Mouse (Mus musculus): ENCODE measurements around the gene Myl4. TPM values are rescaled to one million over a fixed set of nuclear protein-coding genes. Genes with fewer than 3 reads are reported as not detected.

The Myl4 gene
- polyA plus RNA-seq, 1 experiment from 2014 or later = 14.6 TPM

- WGBS (ENCODE audit: insufficient replicate concordance) = 39% methylated on average over 13 of the region's 13 CpGs
- H3K9me3 ChIP-seq (replicated peaks) = no peaks in the 10 kb centered on the region
- no peak overlapping the region for H3K4me3 ChIP-seq (replicated peaks)
- H3K36me3 ChIP-seq (replicated peaks) = no peaks in the 10 kb centered on the region
- no peak overlapping the region for H3K9ac ChIP-seq
- H3K27ac ChIP-seq (replicated peaks) = no peak overlapping the region
- ATAC-seq (ENCODE audit: insufficient read depth) = no peak
- no peaks in the 10 kb centered on the region for H3K4me1 ChIP-seq (replicated peaks)
- peaks cover 47% of the 10 kb centered on the region for H3K27me3 ChIP-seq
- no peak overlapping the region for H3K4me2 ChIP-seq
These were observed 32.3 kb downstream of the Myl4 start for GRCm38 (mm10) chr11:104582630-104583364.

- Histone ChIP-seq H3K27me3 (peaks cover 28% of the 10 kb centered on the region), H3K27ac (replicated peaks) (no peak overlapping the region), H3K4me2 (no peak overlapping the region), H3K4me3 (replicated peaks) (no peak overlapping the region), H3K9me3 (replicated peaks) (no peaks in the 10 kb centered on the region), H3K4me1 (replicated peaks) (no peaks in the 10 kb centered on the region), H3K9ac (no peak overlapping the region), H3K36me3 (replicated peaks) (no peaks in the 10 kb centered on the region)
- no peak for ATAC-seq (ENCODE audit: insufficient read depth)
- 67% methylated on average over 5 of the region's 5 CpGs for WGBS (ENCODE audit: insufficient replicate concordance)
These were observed 35.0 kb downstream of the Myl4 start for GRCm38 (mm10) chr11:104585495-104585894.

GRCm38 (mm10) chr11:104587904-104588303 is 37.4 kb downstream of the Myl4 start:
- WGBS (ENCODE audit: insufficient replicate concordance) = 86% methylated on average over 9 of the region's 9 CpGs
- peaks cover 6% of the 10 kb centered on the region for H3K27me3 ChIP-seq
- no peaks in the 10 kb centered on the region for H3K9me3 ChIP-seq (replicated peaks)
- no peak overlapping the region for H3K4me3 ChIP-seq (replicated peaks)
- H3K9ac ChIP-seq = no peak overlapping the region
- no peaks in the 10 kb centered on the region for H3K4me1 ChIP-seq (replicated peaks)
- ATAC-seq (ENCODE audit: insufficient read depth) = no peak
- H3K27ac ChIP-seq (replicated peaks) = no peak overlapping the region
- H3K36me3 ChIP-seq (replicated peaks) = no peaks in the 10 kb centered on the region
- no peak overlapping the region for H3K4me2 ChIP-seq

DNA sequence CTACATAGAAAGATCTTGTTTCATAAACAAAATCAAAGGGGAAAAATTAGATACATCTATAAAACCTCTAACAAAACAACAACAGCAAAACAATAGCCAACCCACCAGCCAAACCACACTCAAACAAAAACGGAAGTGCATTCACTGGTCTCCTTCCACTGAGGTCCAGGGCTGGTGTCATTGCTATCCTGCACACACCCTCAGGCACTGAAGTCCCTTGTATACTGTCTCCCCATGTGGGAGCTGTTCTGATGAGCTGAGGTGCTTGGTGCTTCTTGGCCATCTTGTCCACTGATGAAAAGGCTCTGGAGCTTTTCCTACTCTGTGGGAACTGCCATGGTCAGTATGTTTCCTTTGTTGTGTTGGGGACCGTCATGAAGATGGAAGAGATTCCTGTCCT is 38.0 kb downstream of the Myl4 start:
- 60% methylated on average over 2 of the region's 2 CpGs for WGBS (ENCODE audit: insufficient replicate concordance)
- H3K27ac ChIP-seq (replicated peaks) = no peak overlapping the region

DNA sequence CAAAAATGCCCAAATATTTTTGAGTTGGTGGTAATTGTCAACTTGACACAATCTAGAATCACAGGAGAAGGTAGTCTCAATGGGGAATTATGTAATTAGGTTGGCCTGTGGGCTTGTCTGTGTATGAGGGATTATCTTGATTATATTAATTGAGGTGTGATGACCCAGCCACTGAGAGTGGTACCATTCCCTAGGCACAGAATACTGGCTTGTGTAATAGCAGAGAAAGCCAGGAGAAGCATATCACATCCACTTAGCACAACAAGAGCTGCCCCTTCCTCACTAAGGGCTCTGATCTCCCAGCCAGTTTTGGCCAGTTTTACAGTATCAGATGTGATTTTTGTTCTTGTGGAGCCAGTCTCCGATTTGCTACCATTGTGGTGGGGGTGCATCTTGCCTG is 39.1 kb downstream of the Myl4 start:
- H3K4me2 ChIP-seq = no peak overlapping the region

More for the DNA sequence above, 38.0 kb downstream of the Myl4 start:
- H3K36me3 ChIP-seq (replicated peaks) = no peaks in the 10 kb centered on the region
- H3K9me3 ChIP-seq (replicated peaks) = no peaks in the 10 kb centered on the region
- no peak for ATAC-seq (ENCODE audit: insufficient read depth)
- H3K27me3 ChIP-seq = peaks cover under 1% of the 10 kb centered on the region; the same call in 1 of the 2 replicates
- H3K9ac ChIP-seq = no peak overlapping the region
- no peaks in the 10 kb centered on the region for H3K4me1 ChIP-seq (replicated peaks)
- H3K4me3 ChIP-seq (replicated peaks) = no peak overlapping the region
- H3K4me2 ChIP-seq = no peak overlapping the region

GRCm38 (mm10) chr11:104590148-104590547 is 39.7 kb downstream of the Myl4 start:
- under 1% methylated on average over 8 of the region's 8 CpGs for WGBS (ENCODE audit: insufficient replicate concordance)

More for the DNA sequence above, 39.1 kb downstream of the Myl4 start:
- Histone ChIP-seq H3K36me3 (replicated peaks) (no peaks in the 10 kb centered on the region), H3K9me3 (replicated peaks) (no peaks in the 10 kb centered on the region), H3K4me3 (replicated peaks) (no peak overlapping the region), H3K9ac (no peak overlapping the region), H3K27ac (replicated peaks) (no peak overlapping the region), H3K27me3 (no peaks in the 10 kb centered on the region), H3K4me1 (replicated peaks) (no peaks in the 10 kb centered on the region)
- no peak for ATAC-seq (ENCODE audit: insufficient read depth)
- WGBS (ENCODE audit: insufficient replicate concordance) = 56% methylated on average over 1 of the region's 1 CpGs

DNA sequence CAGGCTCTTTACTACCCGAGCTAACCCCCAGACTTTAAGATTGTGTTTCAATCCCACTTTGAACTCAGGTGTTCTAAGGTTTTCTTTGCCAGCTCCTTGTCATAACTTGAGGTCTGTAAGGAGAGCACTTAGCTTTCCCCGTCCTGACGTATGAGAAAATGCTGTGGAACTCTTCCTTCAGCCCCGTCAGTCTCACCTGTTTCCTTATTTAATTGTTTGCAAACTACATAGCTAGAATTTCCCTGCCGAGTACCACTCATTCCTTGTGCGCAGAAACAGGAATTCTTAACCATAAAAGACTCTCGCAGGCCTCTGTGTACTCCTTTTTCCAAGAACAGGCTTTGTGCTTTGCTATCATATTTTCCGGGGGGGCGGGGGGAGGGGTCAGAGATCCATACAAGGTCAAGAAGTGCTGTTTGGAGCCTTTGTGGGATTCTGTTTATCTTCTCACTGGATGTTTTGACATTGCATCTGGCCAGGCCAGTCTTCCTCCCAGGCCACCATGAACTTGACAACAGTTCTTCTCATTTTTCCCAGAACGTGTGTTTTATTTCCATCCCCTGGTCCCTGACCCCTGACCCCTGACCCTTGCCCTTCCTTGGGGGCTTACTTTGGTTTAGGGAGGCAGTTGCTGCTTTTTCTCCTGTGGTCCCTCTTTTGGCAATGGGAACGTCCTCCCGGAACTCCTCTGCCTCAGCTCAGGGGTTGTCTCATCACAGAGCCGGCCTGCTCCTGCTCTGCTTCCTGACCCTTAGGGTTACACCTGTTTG is 41.8 kb downstream of the Myl4 start:
- Histone ChIP-seq H3K4me3 (replicated peaks) (no peak overlapping the region), H3K9ac (no peak overlapping the region), H3K9me3 (replicated peaks) (no peaks in the 10 kb centered on the region), H3K4me1 (replicated peaks) (no peaks in the 10 kb centered on the region; the same call in 1 of the 2 replicates), H3K27ac (replicated peaks) (no peak overlapping the region), H3K36me3 (replicated peaks) (no peaks in the 10 kb centered on the region), H3K27me3 (peaks cover 10% of the 10 kb centered on the region; the same call in 1 of the 2 replicates), H3K4me2 (no peak overlapping the region)
- 61% methylated on average over 13 of the region's 13 CpGs for WGBS (ENCODE audit: insufficient replicate concordance)
- ATAC-seq (ENCODE audit: insufficient read depth) = no peak

More at GRCm38 (mm10) chr11:104590148-104590547, 39.7 kb downstream of the Myl4 start:
- no peaks in the 10 kb centered on the region for H3K27me3 ChIP-seq
- no peaks in the 10 kb centered on the region for H3K4me1 ChIP-seq (replicated peaks)
- no peak overlapping the region for H3K9ac ChIP-seq
- H3K4me3 ChIP-seq (replicated peaks) = no peak overlapping the region
- peak; percentile 49 for ATAC-seq (ENCODE audit: insufficient read depth)
- H3K27ac ChIP-seq (replicated peaks) = no peak overlapping the region
- no peaks in the 10 kb centered on the region for H3K36me3 ChIP-seq (replicated peaks)
- no peak overlapping the region for H3K4me2 ChIP-seq
- no peaks in the 10 kb centered on the region for H3K9me3 ChIP-seq (replicated peaks)

- no peaks in the 10 kb centered on the region; the same call in 1 of the 2 replicates for H3K4me1 ChIP-seq (replicated peaks)
- H3K4me2 ChIP-seq = no peak overlapping the region
- H3K4me3 ChIP-seq (replicated peaks) = no peak overlapping the region
- no peaks in the 10 kb centered on the region for H3K36me3 ChIP-seq (replicated peaks)
- peaks cover 10% of the 10 kb centered on the region; the same call in 1 of the 2 replicates for H3K27me3 ChIP-seq
- H3K9me3 ChIP-seq (replicated peaks) = no peaks in the 10 kb centered on the region
- H3K9ac ChIP-seq = no peak overlapping the region
- ATAC-seq (ENCODE audit: insufficient read depth) = 0 out of 2 replicates have a peak, but pooled peaks have one; percentile 28
- H3K27ac ChIP-seq (replicated peaks) = no peak overlapping the region
- WGBS (ENCODE audit: insufficient replicate concordance) = 10% methylated on average over 10 of the region's 10 CpGs
These were observed 45.9 kb downstream of the Myl4 start for GRCm38 (mm10) chr11:104596365-104596764.

DNA sequence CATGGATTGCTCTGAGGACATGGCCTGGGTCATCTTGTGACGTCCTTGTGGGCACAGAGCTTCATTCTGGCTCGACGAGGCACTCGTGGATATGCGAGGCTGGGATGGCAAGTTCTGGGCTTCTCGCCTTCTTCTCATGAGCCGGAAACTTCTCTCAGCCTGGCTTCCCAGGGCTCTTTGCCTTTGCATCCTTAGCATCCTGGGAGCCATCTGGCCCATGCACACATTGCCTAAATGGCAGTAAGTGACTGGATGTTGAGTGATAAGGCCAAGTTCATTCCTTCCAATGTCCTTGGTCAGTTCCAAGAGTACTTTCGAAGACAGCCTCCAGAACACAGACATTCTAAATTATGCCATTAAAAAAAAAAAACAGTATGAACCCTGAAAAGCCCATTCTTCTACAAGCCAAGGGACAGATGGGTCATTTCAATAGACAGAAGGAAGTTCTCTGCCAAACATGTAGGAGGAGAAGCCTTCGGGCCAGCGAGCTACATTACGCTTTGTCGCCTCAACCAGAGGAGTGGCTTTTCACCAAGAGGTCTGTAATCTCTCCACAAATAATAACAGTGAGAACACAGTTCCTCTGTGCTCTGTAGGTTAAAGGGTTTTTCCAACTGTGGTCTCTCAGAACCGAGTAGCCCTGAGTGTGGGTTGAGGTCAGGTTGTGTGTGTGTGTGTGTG is 48.9 kb downstream of the Myl4 start:
- no peaks in the 10 kb centered on the region; the same call in 1 of the 2 replicates for H3K4me1 ChIP-seq (replicated peaks)
- H3K27me3 ChIP-seq = peaks cover 13% of the 10 kb centered on the region; the same call in 1 of the 2 replicates
- ATAC-seq (ENCODE audit: insufficient read depth) = no peak
- H3K9ac ChIP-seq = no peak overlapping the region
- H3K4me3 ChIP-seq (replicated peaks) = no peak overlapping the region
- no peaks in the 10 kb centered on the region for H3K36me3 ChIP-seq (replicated peaks)
- H3K9me3 ChIP-seq (replicated peaks) = no peaks in the 10 kb centered on the region
- H3K4me2 ChIP-seq = no peak overlapping the region
- no peak overlapping the region for H3K27ac ChIP-seq (replicated peaks)
- 58% methylated on average over 13 of the region's 13 CpGs for WGBS (ENCODE audit: insufficient replicate concordance)

DNA sequence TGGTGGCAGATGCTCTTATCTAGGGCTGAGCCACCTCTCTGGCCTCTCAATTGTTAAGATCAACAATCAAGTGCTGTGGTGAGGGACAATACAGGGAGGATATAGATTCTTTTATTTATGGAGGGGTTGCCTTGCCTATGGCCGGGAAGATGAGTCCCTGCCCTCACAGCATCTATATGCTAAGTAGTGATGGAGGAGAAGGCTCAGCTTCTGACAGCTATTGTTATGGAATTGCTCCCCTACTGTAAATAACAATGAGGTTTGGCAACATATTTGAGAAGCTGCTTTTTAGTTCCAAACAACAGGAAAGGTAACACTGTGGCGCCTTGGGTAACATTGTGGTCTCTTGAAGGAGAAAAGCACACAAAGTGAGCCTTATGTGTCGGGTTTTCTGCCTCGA is 50.2 kb downstream of the Myl4 start:
- 55% methylated on average over 4 of the region's 4 CpGs for WGBS (ENCODE audit: insufficient replicate concordance)
- Histone ChIP-seq H3K9me3 (replicated peaks) (no peaks in the 10 kb centered on the region), H3K27me3 (peaks cover 17% of the 10 kb centered on the region; the same call in 1 of the 2 replicates), H3K9ac (no peak overlapping the region), H3K36me3 (replicated peaks) (no peaks in the 10 kb centered on the region), H3K4me2 (no peak overlapping the region), H3K27ac (replicated peaks) (no peak overlapping the region), H3K4me3 (replicated peaks) (no peak overlapping the region), H3K4me1 (replicated peaks) (no peaks in the 10 kb centered on the region; the same call in 1 of the 2 replicates)
- ATAC-seq (ENCODE audit: insufficient read depth) = no peak

GRCm38 (mm10) chr11:104604192-104604591 is 53.7 kb downstream of the Myl4 start:
- no peak for ATAC-seq (ENCODE audit: insufficient read depth)
- H3K9ac ChIP-seq = no peak overlapping the region
- H3K27ac ChIP-seq (replicated peaks) = no peak overlapping the region
- 66% methylated on average over 6 of the region's 6 CpGs for WGBS (ENCODE audit: insufficient replicate concordance)
- H3K4me3 ChIP-seq (replicated peaks) = no peak overlapping the region
- H3K27me3 ChIP-seq = peaks cover 42% of the 10 kb centered on the region
- H3K36me3 ChIP-seq (replicated peaks) = no peaks in the 10 kb centered on the region
- no peak overlapping the region for H3K4me2 ChIP-seq
- peaks cover 12% of the 10 kb centered on the region for H3K4me1 ChIP-seq (replicated peaks)
- no peaks in the 10 kb centered on the region for H3K9me3 ChIP-seq (replicated peaks)
